Mouse (Mus musculus): Measurements from ENCODE around the gene Arsb.

The Arsb gene

GRCm38 (mm10) chr13:93922566-93922910, 151.1 kb downstream of the Arsb start:
- no peak for DNase-seq (ENCODE audit: low spot score)

- no peak for DNase-seq (ENCODE audit: low spot score)
These were observed 153.5 kb downstream of the Arsb start for GRCm38 (mm10) chr13:93924735-93925432.

GRCm38 (mm10) chr13:93930561-93931340, 159.3 kb downstream of the Arsb start:
- no peak for DNase-seq (ENCODE audit: low spot score)

GRCm38 (mm10) chr13:93936455-93936854, 165.0 kb downstream of the Arsb start:
- peak; percentile 48 for DNase-seq (ENCODE audit: low spot score)

- DNase-seq (ENCODE audit: low spot score): no peak
These were observed 166.7 kb downstream of the Arsb start for GRCm38 (mm10) chr13:93938118-93938517.

- DNase-seq (ENCODE audit: low spot score): peak; percentile 56
These were observed 168.1 kb downstream of the Arsb start for GRCm38 (mm10) chr13:93939363-93940127.

GRCm38 (mm10) chr13:93940742-93941531, 169.5 kb downstream of the Arsb start:
- peak; percentile 17 for DNase-seq (ENCODE audit: low spot score)

GRCm38 (mm10) chr13:93950996-93951395, 179.6 kb downstream of the Arsb start:
- no peak for DNase-seq (ENCODE audit: low spot score)

- DNase-seq (ENCODE audit: low spot score): no peak
These were observed 180.1 kb downstream of the Arsb start for GRCm38 (mm10) chr13:93951555-93951954.

- no peak for DNase-seq (ENCODE audit: low spot score)
These were observed 181.0 kb downstream of the Arsb start for GRCm38 (mm10) chr13:93952466-93952865.

GRCm38 (mm10) chr13:93957907-93958306, 186.5 kb downstream of the Arsb start:
- no peak for DNase-seq (ENCODE audit: low spot score)

GRCm38 (mm10) chr13:93966271-93966670, 194.8 kb downstream of the Arsb start:
- DNase-seq (ENCODE audit: low spot score): no peak

- peak; percentile 71 for DNase-seq (ENCODE audit: low spot score)
These were observed 195.7 kb downstream of the Arsb start for GRCm38 (mm10) chr13:93967138-93967537.

- DNase-seq (ENCODE audit: low spot score): peak; percentile 71
These were observed 198.7 kb downstream of the Arsb start for GRCm38 (mm10) chr13:93970115-93970514.

GRCm38 (mm10) chr13:93972423-93972822, 201.0 kb downstream of the Arsb start:
- peak; percentile 73 for DNase-seq (ENCODE audit: low spot score)

GRCm38 (mm10) chr13:93975668-93976067, 204.2 kb downstream of the Arsb start:
- peak; percentile 36 for DNase-seq (ENCODE audit: low spot score)

GRCm38 (mm10) chr13:93976897-93977530, 205.6 kb downstream of the Arsb start:
- peak; percentile 36 for DNase-seq (ENCODE audit: low spot score)

GRCm38 (mm10) chr13:93978703-93979495, 207.5 kb downstream of the Arsb start:
- no peak for DNase-seq (ENCODE audit: low spot score)

GRCm38 (mm10) chr13:93979754-93980153, 208.3 kb downstream of the Arsb start:
- DNase-seq (ENCODE audit: low spot score): no peak

- DNase-seq (ENCODE audit: low spot score): no peak
These were observed 213.1 kb downstream of the Arsb start for GRCm38 (mm10) chr13:93984521-93984920.

- DNase-seq (ENCODE audit: low spot score): no peak
These were observed 213.8 kb downstream of the Arsb start for GRCm38 (mm10) chr13:93985181-93985580.

Data from adipocyte (in vitro differentiated cells).